Mouse (Mus musculus) MEL (cell line): Measurements from ENCODE around the gene Traf3. TPM values are rescaled to one million over a fixed set of nuclear protein-coding genes. Genes with fewer than 3 reads are reported as not detected.

Experiments
- DNase-seq: peaks from one replicate; pipeline ENCODE4 v3.0.0; 2011; ENCODE audit warnings: low read depth, low spot score
- H3K27ac ChIP-seq: 2 replicates; pipeline ENCODE4 v1.5.1; 2012; ENCODE audit warnings: low read depth, mild to moderate bottlenecking, control low read depth, low read length, moderate library complexity; ENCODE audit not compliant: control insufficient read depth
- H3K27me3 ChIP-seq, 2 experiments: fragments of 150-350 bp in 1 of 2; sonication (generic) in 1 of 2; 2 replicates each; pipeline ENCODE4 v1.6.1; 2012; ENCODE audit warnings: low read length in 2 of 2, mild to moderate bottlenecking in 2 of 2, improper control_type of control experiment in 1 of 2, moderate library complexity in 1 of 2; ENCODE audit not compliant: insufficient read depth in 2 of 2, control insufficient read depth in 1 of 2
- H3K36me3 ChIP-seq, 2 experiments: 2 replicates each; pipeline ENCODE4 v1.6.1; 2012 to 2014; ENCODE audit warnings: low read length in 2 of 2, improper control_type of control experiment in 1 of 2, inconsistent platforms in 1 of 2, mild to moderate bottlenecking in 1 of 2; ENCODE audit not compliant: insufficient read depth in 2 of 2, control insufficient read depth in 1 of 2
- H3K4me1 ChIP-seq, 2 experiments: fragments of 150-350 bp in 1 of 2; sonication (generic) in 1 of 2; 2 replicates each; pipeline ENCODE4 v1.6.1; 2012; ENCODE audit warnings: low read length in 2 of 2, improper control_type of control experiment in 1 of 2, mild to moderate bottlenecking in 1 of 2; ENCODE audit not compliant: insufficient read depth in 2 of 2, control insufficient read depth in 1 of 2
- H3K4me3 ChIP-seq, 2 experiments: fragments of 150-350 bp in 1 of 2; sonication (generic) in 1 of 2; 2 replicates each; pipeline ENCODE4 v1.5.1; 2012; ENCODE audit warnings: low read depth in 2 of 2, low read length in 2 of 2, mild to moderate bottlenecking in 2 of 2, moderate library complexity in 2 of 2, control low read depth in 1 of 2, improper control_type of control experiment in 1 of 2; ENCODE audit not compliant: control insufficient read depth in 1 of 2, insufficient read depth in 1 of 2
- H3K79me2 ChIP-seq: 2 replicates; pipeline ENCODE4 v1.6.1; 2012; ENCODE audit warnings: mild to moderate bottlenecking, low read length, moderate library complexity; ENCODE audit not compliant: control insufficient read depth, poor library complexity, insufficient read depth
- H3K9ac ChIP-seq: 2 replicates; pipeline ENCODE4 v1.6.1; 2012; ENCODE audit warnings: low read depth, mild to moderate bottlenecking, control low read depth, low read length, moderate library complexity; ENCODE audit not compliant: control insufficient read depth, poor library complexity, severe bottlenecking
- H3K9me3 ChIP-seq: fragments of 150-350 bp; sonication (generic); replicated peaks from 2 replicates; pipeline ENCODE4 v1.6.1; 2012; ENCODE audit warnings: mild to moderate bottlenecking, low read length, improper control_type of control experiment, moderate library complexity; ENCODE audit not compliant: insufficient read depth
- CTCF ChIP-seq, 3 experiments: IDR thresholded peaks in 2 of 3; conservative IDR thresholded peaks in 1 of 3; 2 replicates each; pipeline ENCODE4 v1.5.1; 2011 to 2012; ENCODE audit warnings: low read length in 3 of 3, low read depth in 2 of 3, mild to moderate bottlenecking in 2 of 3, improper control_type of control experiment in 1 of 3, inconsistent platforms in 1 of 3, mixed read lengths in 1 of 3, moderate library complexity in 1 of 3; ENCODE audit not compliant: control insufficient read depth in 1 of 3, insufficient read depth in 1 of 3, poor library complexity in 1 of 3, severe bottlenecking in 1 of 3
- ELF1 ChIP-seq: IDR thresholded peaks from 2 replicates; pipeline ENCODE4 v1.6.1; 2014; ENCODE audit warnings: low read depth, mild to moderate bottlenecking, inconsistent platforms, low read length, improper control_type of control experiment, moderate library complexity
- EP300 ChIP-seq, 2 experiments: IDR thresholded peaks; 2 replicates each; pipeline ENCODE4 v1.6.1; 2011; ENCODE audit warnings: improper control_type of control experiment in 2 of 2, low read length in 2 of 2, low read depth in 1 of 2, mild to moderate bottlenecking in 1 of 2
- ETS1 ChIP-seq: IDR thresholded peaks from 2 replicates; pipeline ENCODE4 v1.6.1; 2012; ENCODE audit warnings: low read depth, mild to moderate bottlenecking, inconsistent platforms, low read length, improper control_type of control experiment, moderate library complexity
- GATA1 ChIP-seq: IDR thresholded peaks from 2 replicates; pipeline ENCODE4 v1.6.1; 2011; ENCODE audit warnings: low read depth, low read length, improper control_type of control experiment
- KAT2A ChIP-seq: conservative IDR thresholded peaks from 2 replicates; pipeline ENCODE4 v1.6.1; 2012; ENCODE audit warnings: low read depth, low read length, improper control_type of control experiment, inconsistent platforms
- MAX ChIP-seq: IDR thresholded peaks from 2 replicates; pipeline ENCODE4 v1.6.1; 2011; ENCODE audit warnings: low read length, improper control_type of control experiment
- MEF2A ChIP-seq: IDR thresholded peaks from 2 replicates; pipeline ENCODE4 v1.6.1; 2014; ENCODE audit warnings: low read depth, mild to moderate bottlenecking, inconsistent platforms, low read length, improper control_type of control experiment; ENCODE audit not compliant: poor library complexity, insufficient replicate concordance, severe bottlenecking; ENCODE audit errors: extremely low read depth
- MYC ChIP-seq: IDR thresholded peaks from 2 replicates; pipeline ENCODE4 v1.6.1; 2011; ENCODE audit warnings: low read depth, mild to moderate bottlenecking, low read length, improper control_type of control experiment, moderate library complexity
- SMC3 ChIP-seq: IDR thresholded peaks from 2 replicates; pipeline ENCODE4 v1.6.1; 2011; ENCODE audit warnings: low read depth, low read length, improper control_type of control experiment
- TBP ChIP-seq: IDR thresholded peaks from 2 replicates; pipeline ENCODE4 v1.8.0; 2011; ENCODE audit warnings: low read depth, low read length, improper control_type of control experiment
- USF2 ChIP-seq, 2 experiments: IDR thresholded peaks; 2 replicates each; pipeline ENCODE4 v1.6.1; 2011 to 2012; ENCODE audit warnings: improper control_type of control experiment in 2 of 2, low read length in 2 of 2, borderline replicate concordance in 1 of 2, inconsistent platforms in 1 of 2, low read depth in 1 of 2, mild to moderate bottlenecking in 1 of 2; ENCODE audit not compliant: insufficient read depth in 1 of 2
- ZC3H11A ChIP-seq: IDR thresholded peaks from 2 replicates; pipeline ENCODE4 v1.6.1; 2012; ENCODE audit warnings: low read depth, mild to moderate bottlenecking, inconsistent platforms, low read length, improper control_type of control experiment
- ZKSCAN1 ChIP-seq: IDR thresholded peaks from 2 replicates; pipeline ENCODE4 v1.6.1; 2012; ENCODE audit warnings: low read depth, mild to moderate bottlenecking, inconsistent platforms, low read length, improper control_type of control experiment, moderate library complexity
- polyA plus RNA-seq, 2 experiments: library from polyadenylated mRNA; stranded (reverse) in 1 of 2; unstranded in 1 of 2; fragments of >175 nt in 1 of 2; fragments of >200 nt in 1 of 2; gene quantifications; 2 replicates each; pipeline versions ENCODE4 v1.2.1 to v1.2.4; 2012; ENCODE audit warnings: low replicate concordance in 2 of 2, low read depth in 1 of 2; ENCODE audit not compliant: insufficient read length in 2 of 2, insufficient read depth in 1 of 2, missing spikeins in 1 of 2
- total RNA-seq: library from RNA; depleted of rRNA; stranded (reverse); fragments of 300-350 nt; gene quantifications from 2 replicates; pipeline ENCODE4 v1.2.3, GENCODE M21; 2012

Traf3 gene
- total and polyA plus RNA-seq, 3 experiments: 21.1 to 40.7 TPM; not detected in 1

DNA sequence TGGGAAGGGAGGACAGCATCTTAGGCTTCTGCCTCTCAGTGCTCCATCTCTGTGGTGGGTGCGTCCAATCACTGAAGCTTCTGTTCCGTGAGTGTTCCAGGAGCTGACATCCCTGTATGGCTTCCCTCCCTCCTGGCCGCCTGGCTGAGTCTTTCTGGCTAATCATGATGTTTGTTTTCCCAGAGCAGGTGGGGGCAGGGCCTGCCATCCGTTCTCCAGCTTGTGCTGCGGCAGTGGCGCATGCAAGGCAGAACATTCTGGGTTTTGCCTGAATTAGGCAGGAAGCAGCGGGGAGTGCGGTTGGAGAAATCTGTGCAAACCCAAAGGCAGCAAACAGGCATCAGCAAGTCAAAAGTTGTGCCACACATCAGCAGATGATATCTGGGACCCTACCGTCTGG is 20.9 kb upstream of the Traf3 start:
- Histone ChIP-seq H3K79me2 (no peaks in the 10 kb centered on the region), H3K27ac (no peak overlapping the region), H3K4me1 (peaks cover 0 to 6% of the 10 kb centered on the region in 2 experiments; a peak in 1 of 4 replicates), H3K4me3 (no peak overlapping the region), H3K9me3 (no peaks in the 10 kb centered on the region), H3K9ac (no peak overlapping the region), H3K36me3 (no peaks in the 10 kb centered on the region), H3K27me3 (no peaks in the 10 kb centered on the region)
- no peak for TF ChIP-seq GATA1
- no peak for TF ChIP-seq SMC3
- TF ChIP-seq ZKSCAN1: no peak
- no peak for TF ChIP-seq MAX
- no peak for DNase-seq

GRCm38 (mm10) chr12:111149495-111150235 is 16.5 kb upstream of the Traf3 start:
- Histone ChIP-seq H3K9ac (no peak overlapping the region), H3K36me3 (no peaks in the 10 kb centered on the region), H3K4me1 (peaks cover 0 to 6% of the 10 kb centered on the region in 2 experiments; a peak in 2 of 4 replicates), H3K79me2 (no peaks in the 10 kb centered on the region), H3K4me3 (no peak overlapping the region), H3K27me3 (no peaks in the 10 kb centered on the region), H3K9me3 (no peaks in the 10 kb centered on the region), H3K27ac (no peak overlapping the region)
- TF ChIP-seq ETS1 (no peak), USF2 (IDR thresholded peaks at IDR 0.05; ENCODE audit: borderline replicate concordance in 1 of 2, insufficient read depth in 1 of 2, low read depth in 1 of 2, low read length in 2 of 2) (no peak), CTCF (IDR thresholded peaks at IDR 0.05 in 2 of 3, conservative IDR thresholded peaks at IDR 0.05 in 1 of 3; ENCODE audit: control insufficient read depth in 1 of 3, insufficient read depth in 1 of 3, low read depth in 2 of 3, low read length in 3 of 3, poor library complexity in 1 of 3, severe bottlenecking in 1 of 3) (no peak), KAT2A (no peak), TBP (no peak), MEF2A (no peak), ELF1 (no peak), ZC3H11A (no peak), EP300 (IDR thresholded peaks at IDR 0.05; ENCODE audit: low read depth in 1 of 2, low read length in 2 of 2) (no peak)
- DNase-seq: peak; percentile 14

DNA sequence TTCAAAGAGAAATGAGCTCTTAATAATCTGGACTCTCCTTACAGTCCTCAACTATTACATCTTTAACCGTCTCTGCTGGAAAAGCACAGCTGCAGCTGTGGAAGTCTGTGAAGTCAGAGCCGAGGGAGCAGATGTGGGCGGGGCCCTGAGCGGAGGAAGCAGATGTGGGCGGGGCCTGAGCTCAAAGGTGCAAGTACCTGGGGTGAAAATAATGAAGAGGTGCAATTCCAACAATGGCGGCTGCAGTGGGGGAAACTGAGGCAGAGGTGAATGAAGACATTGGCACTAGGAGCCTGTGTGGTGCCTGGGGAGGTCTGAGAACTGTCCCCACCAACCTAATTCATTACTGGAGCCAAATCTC is 16.0 kb upstream of the Traf3 start:
- H3K4me3 ChIP-seq: no peak overlapping the region
- H3K4me1 ChIP-seq: peaks cover 0 to 6% of the 10 kb centered on the region in 2 experiments; a peak in 2 of 4 replicates
- TF ChIP-seq USF2 (IDR thresholded peaks at IDR 0.05; ENCODE audit: borderline replicate concordance in 1 of 2, insufficient read depth in 1 of 2, low read depth in 1 of 2, low read length in 2 of 2): no peak
- no peak for TF ChIP-seq MYC
- TF ChIP-seq, all 39 proteins: peak for 0
- no peak for DNase-seq
- Histone ChIP-seq H3K27me3 (no peaks in the 10 kb centered on the region; a peak in 1 of 4 replicates), H3K27ac (no peak overlapping the region), H3K79me2 (no peaks in the 10 kb centered on the region), H3K36me3 (no peaks in the 10 kb centered on the region), H3K9me3 (no peaks in the 10 kb centered on the region), H3K9ac (no peak overlapping the region)
